Mouse (Mus musculus): ENCODE results near the gene Stim1. TPM values are rescaled to one million over a fixed set of nuclear protein-coding genes. Genes with fewer than 3 reads are reported as not detected.
A peak's percentile ranks its signal among the peaks of the same experiment; 100 is the strongest.

Stim1 gene
- polyA plus RNA-seq, 1 experiment from 2014 or later, result 11.1 TPM

- H3K9ac ChIP-seq (replicated peaks), result no peak overlapping the region
- no peaks in the 10 kb centered on the region for H3K9me3 ChIP-seq
- 37% methylated on average over 3 of the region's 3 CpGs for WGBS
- no peaks in the 10 kb centered on the region for H3K27me3 ChIP-seq
- no peaks in the 10 kb centered on the region for H3K36me3 ChIP-seq
- H3K4me3 ChIP-seq, result no peak overlapping the region
- H3K27ac ChIP-seq (replicated peaks), result no peak overlapping the region
- ATAC-seq (replicated peaks), result no peak
- H3K4me1 ChIP-seq, result no peaks in the 10 kb centered on the region
- no peak overlapping the region for H3K4me2 ChIP-seq (replicated peaks)
These were observed 79.7 kb downstream of the Stim1 start for GRCm38 (mm10) chr7:102347327-102347726.

- Histone ChIP-seq H3K4me2 (replicated peaks) (no peak overlapping the region), H3K9ac (replicated peaks) (no peak overlapping the region), H3K27me3 (no peaks in the 10 kb centered on the region), H3K27ac (replicated peaks) (no peak overlapping the region), H3K36me3 (no peaks in the 10 kb centered on the region), H3K4me1 (no peaks in the 10 kb centered on the region), H3K9me3 (no peaks in the 10 kb centered on the region), H3K4me3 (no peak overlapping the region)
- WGBS, result 71% methylated on average over 2 of the region's 2 CpGs
- ATAC-seq (replicated peaks), result no peak
These were observed 81.1 kb downstream of the Stim1 start for GRCm38 (mm10) chr7:102348681-102349080.

- H3K4me1 ChIP-seq, result no peaks in the 10 kb centered on the region
- no peak overlapping the region for H3K27ac ChIP-seq (replicated peaks)
- H3K4me3 ChIP-seq, result no peak overlapping the region
- no peaks in the 10 kb centered on the region for H3K9me3 ChIP-seq
- no peak for ATAC-seq (replicated peaks)
- H3K9ac ChIP-seq (replicated peaks), result no peak overlapping the region
- H3K27me3 ChIP-seq, result no peaks in the 10 kb centered on the region
- no peaks in the 10 kb centered on the region for H3K36me3 ChIP-seq
- no peak overlapping the region for H3K4me2 ChIP-seq (replicated peaks)
- WGBS, result 87% methylated on average over 5 of the region's 5 CpGs
These were observed 81.6 kb downstream of the Stim1 start for GRCm38 (mm10) chr7:102349236-102349635.

- Histone ChIP-seq H3K9ac (replicated peaks) (no peak overlapping the region), H3K4me1 (no peaks in the 10 kb centered on the region), H3K27me3 (no peaks in the 10 kb centered on the region), H3K27ac (replicated peaks) (no peak overlapping the region), H3K4me3 (no peak overlapping the region), H3K9me3 (no peaks in the 10 kb centered on the region), H3K4me2 (replicated peaks) (no peak overlapping the region), H3K36me3 (no peaks in the 10 kb centered on the region)
- 49% methylated on average over 1 of the region's 1 CpGs for WGBS
- no peak for ATAC-seq (replicated peaks)
These were observed 85.8 kb downstream of the Stim1 start for GRCm38 (mm10) chr7:102353420-102353819.

- no peaks in the 10 kb centered on the region for H3K27me3 ChIP-seq
- H3K9ac ChIP-seq (replicated peaks), result no peak overlapping the region
- ATAC-seq (replicated peaks), result no peak
- 97% methylated on average over 3 of the region's 3 CpGs for WGBS
- H3K27ac ChIP-seq (replicated peaks), result no peak overlapping the region
- no peak overlapping the region for H3K4me3 ChIP-seq
- no peaks in the 10 kb centered on the region for H3K4me1 ChIP-seq
- no peak overlapping the region for H3K4me2 ChIP-seq (replicated peaks)
- H3K36me3 ChIP-seq, result no peaks in the 10 kb centered on the region
- H3K9me3 ChIP-seq, result no peaks in the 10 kb centered on the region
These were observed 90.5 kb downstream of the Stim1 start for GRCm38 (mm10) chr7:102358124-102358523.

- WGBS, result 59% methylated on average over 2 of the region's 2 CpGs
- H3K27ac ChIP-seq (replicated peaks), result no peak overlapping the region
- no peak overlapping the region for H3K9ac ChIP-seq (replicated peaks)
- no peak for ATAC-seq (replicated peaks)
- no peaks in the 10 kb centered on the region for H3K36me3 ChIP-seq
- H3K27me3 ChIP-seq, result no peaks in the 10 kb centered on the region
- H3K4me2 ChIP-seq (replicated peaks), result no peak overlapping the region
- no peak overlapping the region for H3K4me3 ChIP-seq
- H3K9me3 ChIP-seq, result no peaks in the 10 kb centered on the region
- no peaks in the 10 kb centered on the region for H3K4me1 ChIP-seq
These were observed 93.7 kb downstream of the Stim1 start for GRCm38 (mm10) chr7:102361297-102361696.

- H3K4me3 ChIP-seq, result no peak overlapping the region
- 86% methylated on average over 1 of the region's 1 CpGs for WGBS
- H3K36me3 ChIP-seq, result no peaks in the 10 kb centered on the region
- no peaks in the 10 kb centered on the region for H3K9me3 ChIP-seq
- no peak for ATAC-seq (replicated peaks)
- H3K4me2 ChIP-seq (replicated peaks), result no peak overlapping the region
- no peak overlapping the region for H3K27ac ChIP-seq (replicated peaks)
- no peak overlapping the region for H3K9ac ChIP-seq (replicated peaks)
- H3K4me1 ChIP-seq, result no peaks in the 10 kb centered on the region
- H3K27me3 ChIP-seq, result no peaks in the 10 kb centered on the region
These were observed 96.2 kb downstream of the Stim1 start for GRCm38 (mm10) chr7:102363853-102364252.

- Histone ChIP-seq H3K4me1 (no peaks in the 10 kb centered on the region), H3K9me3 (no peaks in the 10 kb centered on the region), H3K36me3 (no peaks in the 10 kb centered on the region), H3K4me3 (no peak overlapping the region), H3K4me2 (replicated peaks) (no peak overlapping the region), H3K9ac (replicated peaks) (no peak overlapping the region), H3K27me3 (no peaks in the 10 kb centered on the region), H3K27ac (replicated peaks) (peak overlapping the region; percentile 70)
- peak; percentile 98 for ATAC-seq (replicated peaks)
- 30% methylated on average over 4 of the region's 4 CpGs for WGBS
These were observed 102.1 kb downstream of the Stim1 start for GRCm38 (mm10) chr7:102369661-102370060.

GRCm38 (mm10) chr7:102370526-102370925, 102.9 kb downstream of the Stim1 start:
- Histone ChIP-seq H3K4me3 (no peak overlapping the region), H3K36me3 (no peaks in the 10 kb centered on the region), H3K9me3 (no peaks in the 10 kb centered on the region), H3K27me3 (no peaks in the 10 kb centered on the region), H3K4me2 (replicated peaks) (no peak overlapping the region), H3K9ac (replicated peaks) (no peak overlapping the region), H3K27ac (replicated peaks) (peak overlapping the region; percentile 70), H3K4me1 (no peaks in the 10 kb centered on the region)
- no peak for ATAC-seq (replicated peaks)
- 91% methylated on average over 5 of the region's 5 CpGs for WGBS

- no peak overlapping the region for H3K27ac ChIP-seq (replicated peaks)
- H3K9me3 ChIP-seq, result no peaks in the 10 kb centered on the region
- no peak overlapping the region for H3K4me2 ChIP-seq (replicated peaks)
- ATAC-seq (replicated peaks), result no peak
- WGBS, result 94% methylated on average over 3 of the region's 3 CpGs
- H3K9ac ChIP-seq (replicated peaks), result no peak overlapping the region
- H3K36me3 ChIP-seq, result no peaks in the 10 kb centered on the region
- no peaks in the 10 kb centered on the region for H3K4me1 ChIP-seq
- H3K4me3 ChIP-seq, result no peak overlapping the region
- H3K27me3 ChIP-seq, result no peaks in the 10 kb centered on the region
These were observed 105.9 kb downstream of the Stim1 start for GRCm38 (mm10) chr7:102373382-102374072.

- Histone ChIP-seq H3K27ac (replicated peaks) (no peak overlapping the region), H3K36me3 (no peaks in the 10 kb centered on the region), H3K4me1 (no peaks in the 10 kb centered on the region), H3K4me2 (replicated peaks) (no peak overlapping the region), H3K4me3 (no peak overlapping the region), H3K27me3 (no peaks in the 10 kb centered on the region), H3K9me3 (no peaks in the 10 kb centered on the region), H3K9ac (replicated peaks) (no peak overlapping the region)
- WGBS, result 88% methylated on average over 7 of the region's 7 CpGs
- ATAC-seq (replicated peaks), result no peak
These were observed 115.6 kb downstream of the Stim1 start for GRCm38 (mm10) chr7:102383221-102383620.

GRCm38 (mm10) chr7:102385973-102386372, 118.4 kb downstream of the Stim1 start:
- Histone ChIP-seq H3K36me3 (no peaks in the 10 kb centered on the region), H3K27me3 (no peaks in the 10 kb centered on the region), H3K4me2 (replicated peaks) (no peak overlapping the region), H3K9ac (replicated peaks) (no peak overlapping the region), H3K9me3 (no peaks in the 10 kb centered on the region), H3K27ac (replicated peaks) (no peak overlapping the region), H3K4me3 (no peak overlapping the region), H3K4me1 (0 out of 2 replicates have a peak, but pooled peaks cover 5% of the 10 kb centered on the region)
- no peak for ATAC-seq (replicated peaks)
- 89% methylated on average over 3 of the region's 3 CpGs for WGBS

GRCm38 (mm10) chr7:102389082-102389481, 121.5 kb downstream of the Stim1 start:
- no peaks in the 10 kb centered on the region for H3K9me3 ChIP-seq
- no peak for ATAC-seq (replicated peaks)
- H3K9ac ChIP-seq (replicated peaks), result no peak overlapping the region
- no peaks in the 10 kb centered on the region for H3K27me3 ChIP-seq
- H3K4me3 ChIP-seq, result no peak overlapping the region
- H3K27ac ChIP-seq (replicated peaks), result no peak overlapping the region
- 27% methylated on average over 5 of the region's 5 CpGs for WGBS
- no peaks in the 10 kb centered on the region for H3K36me3 ChIP-seq
- H3K4me1 ChIP-seq, result 0 out of 2 replicates have a peak, but pooled peaks cover 5% of the 10 kb centered on the region
- no peak overlapping the region for H3K4me2 ChIP-seq (replicated peaks)
